In genomic region chr13:40733542-40734151, GRCm38 (mm10) we compare ENCODE assay signal across 8 mouse cellular contexts. TPM values are rescaled to one million over a fixed set of nuclear protein-coding genes. Genes with fewer than 3 reads are reported as not detected.
A peak's percentile ranks its signal among the peaks of the same experiment; 100 is the strongest.
DNase-seq lines count a peak whose midpoint lies in the region; ATAC-seq and TF ChIP-seq lines count a peak whose summit lies in the region.

No protein-coding gene starts in this region.

- H3K9me3 ChIP-seq in E14TG2a.4 (ENCODE audit: low read length) = peaks cover 15% of the 10 kb centered on the region
- no peaks in the 10 kb centered on the region for H3K9me3 ChIP-seq in forebrain, embryonic 12.5 days
- H3K9me3 ChIP-seq in liver, embryonic 11.5 days (ENCODE audit: control insufficient read depth, low read length) = no peaks in the 10 kb centered on the region
- H3K9me3 ChIP-seq in stomach, embryonic 16.5 days (replicated peaks; ENCODE audit: control insufficient read depth, low read length) = no peaks in the 10 kb centered on the region

- no peaks in the 10 kb centered on the region for H3K36me3 ChIP-seq in E14TG2a.4 (ENCODE audit: insufficient read depth, low read length)
- no peaks in the 10 kb centered on the region for H3K36me3 ChIP-seq in forebrain, embryonic 12.5 days (replicated peaks)
- H3K36me3 ChIP-seq in liver, embryonic 11.5 days (ENCODE audit: control insufficient read depth, insufficient read depth, low read length) = no peaks in the 10 kb centered on the region
- H3K36me3 ChIP-seq in stomach, embryonic 16.5 days (ENCODE audit: control insufficient read depth, insufficient read depth, low read length) = no peaks in the 10 kb centered on the region

- peak overlapping the region; percentile 39 for H3K9ac ChIP-seq in forebrain, embryonic 12.5 days
- no peak overlapping the region for H3K9ac ChIP-seq in liver, embryonic 11.5 days (ENCODE audit: low read depth, low read length)
- H3K9ac ChIP-seq in stomach, embryonic 16.5 days (ENCODE audit: low read length) = peak overlapping the region; percentile 48; the same call in 1 of the 2 replicates

- peaks cover 96% of the 10 kb centered on the region for H3K27me3 ChIP-seq in E14TG2a.4 (ENCODE audit: insufficient read depth, low read length)
- H3K27me3 ChIP-seq in forebrain, embryonic 12.5 days = peaks cover 95% of the 10 kb centered on the region
- H3K27me3 ChIP-seq in liver, embryonic 11.5 days (replicated peaks; ENCODE audit: control insufficient read depth, insufficient read depth, low read length) = peaks cover 100% of the 10 kb centered on the region
- H3K27me3 ChIP-seq in stomach, embryonic 16.5 days (ENCODE audit: control insufficient read depth, insufficient read depth, low read length) = peaks cover 81% of the 10 kb centered on the region

- TF ChIP-seq CTCF in E14TG2a.4 (conservative IDR thresholded peaks at IDR 0.05; ENCODE audit: low read length) = no peak

- H3K4me2 ChIP-seq in forebrain, embryonic 12.5 days = peak overlapping the region; percentile 47
- peak overlapping the region; percentile 39 for H3K4me2 ChIP-seq in liver, embryonic 11.5 days
- peak overlapping the region; percentile 69 for H3K4me2 ChIP-seq in stomach, embryonic 16.5 days (ENCODE audit: low read depth, low read length)

- ATAC-seq in forebrain, embryonic 12.5 days (ENCODE audit: low FRiP score) = peak; percentile 57
- ATAC-seq in liver, embryonic 11.5 days (replicated peaks; ENCODE audit: low FRiP score) = no peak
- no peak for ATAC-seq in stomach, embryonic 16.5 days (ENCODE audit: insufficient read depth, low FRiP score)

- peak overlapping the region; percentile 76 for H3K4me3 ChIP-seq in E14TG2a.4 (replicated peaks; ENCODE audit: low read length)
- peak overlapping the region; percentile 26 for H3K4me3 ChIP-seq in forebrain, embryonic 12.5 days (replicated peaks)
- peak overlapping the region; percentile 23 for H3K4me3 ChIP-seq in liver, embryonic 11.5 days (ENCODE audit: low read depth, low read length)
- H3K4me3 ChIP-seq in stomach, embryonic 16.5 days (replicated peaks; ENCODE audit: low read length) = peak overlapping the region; percentile 58

- DNase-seq in 3T3-L1 (ENCODE audit: low read depth, low spot score) = peak; percentile 83
- no peak for DNase-seq in liver, embryonic 11.5 days (ENCODE audit: low spot score)
- DNase-seq in B cell, adult 2 months = no peak
- DNase-seq in spleen, postnatal 14 days (ENCODE audit: low spot score in 2 of 2) = no peak
- DNase-seq in lung, postnatal 4 days = no peak

- H3K27ac ChIP-seq in forebrain, embryonic 12.5 days = no peak overlapping the region
- no peak overlapping the region for H3K27ac ChIP-seq in liver, embryonic 11.5 days (ENCODE audit: low read depth, low read length)
- H3K27ac ChIP-seq in stomach, embryonic 16.5 days (ENCODE audit: low read length) = peak overlapping the region; percentile 42; the same call in 1 of the 2 replicates

- 1% methylated on average over 36 of the region's 38 CpGs for WGBS in forebrain, embryonic 12.5 days
- under 1% methylated on average over 36 of the region's 38 CpGs for WGBS in liver, embryonic 11.5 days
- 1% methylated on average over 37 of the region's 38 CpGs for WGBS in stomach, embryonic 16.5 days

- peaks cover 71% of the 10 kb centered on the region for H3K4me1 ChIP-seq in E14TG2a.4 (replicated peaks; ENCODE audit: low read depth, low read length)
- peaks cover 29% of the 10 kb centered on the region for H3K4me1 ChIP-seq in forebrain, embryonic 12.5 days
- 0 out of 2 replicates have a peak, but pooled peaks cover 5% of the 10 kb centered on the region for H3K4me1 ChIP-seq in liver, embryonic 11.5 days (replicated peaks; ENCODE audit: control insufficient read depth, insufficient read depth, low read length)
- H3K4me1 ChIP-seq in stomach, embryonic 16.5 days (ENCODE audit: control insufficient read depth, insufficient read depth, low read length) = peaks cover 25% of the 10 kb centered on the region

RNA-seq across cellular contexts. Expression of gene Tfap2a, which starts 4.5 kb away (rescaled TPM):
- polyA plus RNA-seq in forebrain, embryonic 12.5 days (2016; fragmentation: Nextera tagmentation; extraction: Ambion mirVana) = 1.6 and 2.0 TPM in 2 replicates
- polyA plus RNA-seq in liver, embryonic 11.5 days (2014; fragmentation: Nextera tagmentation; extraction: Ambion mirVana) = 0.22 and 0.34 TPM in 2 replicates
- polyA plus RNA-seq in stomach, embryonic 16.5 days (2015; fragmentation: Nextera tagmentation; extraction: Ambion mirVana) = 1.4 and 1.5 TPM in 2 replicates

Comparison
In these comparisons a context has a peak if more than half of its experiments do, and no peak if none do; other contexts are left out.
1. H3K4me3 ChIP-seq: peak in every context shown above with its lines; median percentile 76 in E14TG2a.4; 58 in stomach, embryonic 16.5 days; 26 in forebrain, embryonic 12.5 days; 23 in liver, embryonic 11.5 days.